7 mouse cellular contexts compared by ENCODE assay signal in genomic region chr13:51651408-51652064, GRCm38 (mm10). TPM values are rescaled to one million over a fixed set of nuclear protein-coding genes. Genes with fewer than 3 reads are reported as not detected.
DNase-seq lines count a peak whose midpoint lies in the region; ATAC-seq and TF ChIP-seq lines count a peak whose summit lies in the region.

TSS of gene Secisbp2 (plus strand) at chr13:51651697.

- peak within 1 kb of the TSS; percentile 82 for H3K4me2 ChIP-seq in intestine, postnatal 0 days (replicated peaks; ENCODE audit: low read depth)
- H3K4me2 ChIP-seq in midbrain, embryonic 12.5 days (replicated peaks), result peak within 1 kb of the TSS; percentile 75

- peak within 1 kb of the TSS; percentile 85 for H3K4me3 ChIP-seq in intestine, postnatal 0 days (ENCODE audit: low read depth, low read length)
- H3K4me3 ChIP-seq in midbrain, embryonic 12.5 days, result peak within 1 kb of the TSS; percentile 71
- H3K4me3 ChIP-seq in small intestine, adult 2 months (ENCODE audit: low read depth, low read length), result peak within 1 kb of the TSS; percentile 91

- WGBS in intestine, postnatal 0 days, result under 1% methylated on average over 68 of the region's 69 CpGs
- under 1% methylated on average over 69 of the region's 69 CpGs for WGBS in midbrain, embryonic 12.5 days
- WGBS in small intestine, adult 2 months, result under 1% methylated on average over 69 of the region's 69 CpGs

- H3K4me1 ChIP-seq in intestine, postnatal 0 days (replicated peaks; ENCODE audit: control insufficient read depth, insufficient read depth, low read length), result no peaks in the 10 kb centered on the region
- peaks cover 35% of the 10 kb centered on the region for H3K4me1 ChIP-seq in midbrain, embryonic 12.5 days
- H3K4me1 ChIP-seq in small intestine, adult 2 months (ENCODE audit: control insufficient read depth, insufficient read depth, insufficient read length, low read length), result peaks cover 2% of the 10 kb centered on the region; the same call in 1 of the 2 replicates

- peak within 1 kb of the TSS; percentile 78 for H3K9ac ChIP-seq in intestine, postnatal 0 days (ENCODE audit: low read depth, low read length)
- H3K9ac ChIP-seq in midbrain, embryonic 12.5 days (replicated peaks), result peak within 1 kb of the TSS; percentile 67

- H3K27me3 ChIP-seq in intestine, postnatal 0 days (replicated peaks; ENCODE audit: control insufficient read depth, insufficient read depth, low read length), result no peaks in the 10 kb centered on the region
- no peaks in the 10 kb centered on the region for H3K27me3 ChIP-seq in midbrain, embryonic 12.5 days
- H3K27me3 ChIP-seq in small intestine, adult 2 months (ENCODE audit: control insufficient read depth, insufficient read depth, low read length), result no peaks in the 10 kb centered on the region

- H3K36me3 ChIP-seq in intestine, postnatal 0 days (ENCODE audit: control insufficient read depth, insufficient read depth), result peaks cover 26% of the 10 kb centered on the region
- H3K36me3 ChIP-seq in midbrain, embryonic 12.5 days, result peaks cover 38% of the 10 kb centered on the region
- peaks cover 23% of the 10 kb centered on the region for H3K36me3 ChIP-seq in small intestine, adult 2 months (ENCODE audit: control insufficient read depth, insufficient read depth, low read length)

- intact Hi-C loops in left cerebral cortex, postnatal 4 days (cut with DNase I), result no loop called here

- peak; percentile 80; the same call in 1 of the 2 replicates for TF ChIP-seq POLR2A in small intestine, adult 2 months (IDR thresholded peaks at IDR 0.05; ENCODE audit: low read depth, low read length)

- DNase-seq in adrenal gland, adult 8-10 months, result peak; percentile 91
- peak; percentile 94 for DNase-seq in embryo, embryonic 9.5 days (ENCODE audit: extremely low spot score)
- no peak for DNase-seq in gonadal fat pad, adult 2 months (ENCODE audit: low read depth)
- DNase-seq in left cerebral cortex, postnatal 4 days, result peak; percentile 95

- H3K27ac ChIP-seq in intestine, postnatal 0 days (ENCODE audit: low read depth, low read length), result peak within 1 kb of the TSS; percentile 81
- H3K27ac ChIP-seq in midbrain, embryonic 12.5 days (replicated peaks), result peak within 1 kb of the TSS; percentile 84
- peak within 1 kb of the TSS; percentile 75 for H3K27ac ChIP-seq in small intestine, adult 2 months (ENCODE audit: insufficient read depth, low read depth, low read length)

- peak; percentile 94 for TF ChIP-seq CTCF in intestine, postnatal 0 days (IDR thresholded peaks at IDR 0.05; ENCODE audit: low read depth)
- peak; percentile 95 for TF ChIP-seq CTCF in small intestine, adult 2 months (IDR thresholded peaks at IDR 0.05; ENCODE audit: extremely low read depth, insufficient read length, insufficient replicate concordance, low read depth, low read length)

- no peaks in the 10 kb centered on the region for H3K9me3 ChIP-seq in intestine, postnatal 0 days (ENCODE audit: control insufficient read depth)
- H3K9me3 ChIP-seq in midbrain, embryonic 12.5 days, result no peaks in the 10 kb centered on the region

- ATAC-seq in intestine, postnatal 0 days, result peak; percentile 94
- peak; percentile 96 for ATAC-seq in midbrain, embryonic 12.5 days (ENCODE audit: low FRiP score, low read depth)

RNA-seq across cellular contexts. Expression of gene Secisbp2, which starts in this region (rescaled TPM):
- 10 to 100 TPM; 19.6 to 33.9 (median 25.6) TPM for total RNA-seq in adrenal gland, adult 8-10 months (2022)
- 17.5 and 17.7 TPM in 2 replicates for polyA plus RNA-seq in gonadal fat pad, adult 2 months (2012; rRNA removed)
- 20.2 and 26.1 TPM in 2 replicates for polyA plus RNA-seq in intestine, postnatal 0 days (2015; fragmentation: Nextera tagmentation; extraction: Ambion mirVana)
- total RNA-seq in left cerebral cortex, postnatal 4 days (2021), result 10 to 100 TPM; 20.5 to 23.1 TPM
- polyA plus RNA-seq in midbrain, embryonic 12.5 days (2016; fragmentation: Nextera tagmentation; extraction: Ambion mirVana), result 35.2 and 39.3 TPM in 2 replicates
- polyA plus RNA-seq in small intestine, adult 2 months (2012; rRNA removed), result 7.8 and 15.3 TPM in 2 replicates
